Mouse (Mus musculus): Measurements from ENCODE around the gene Icam4.

GRCm38 (mm10) chr9:21002270-21002626 lies 26.9 kb upstream of the Icam4 start:
- TF ChIP-seq POLR2A (IDR thresholded peaks at IDR 0.05; ENCODE audit: borderline replicate concordance, extremely low read depth, low read depth, low read length) (no peak), CTCF (IDR thresholded peaks at IDR 0.05; ENCODE audit: insufficient read depth, low read length) (no peak)
